Mouse (Mus musculus) heart, embryonic 11.5 days (tissue): ENCODE data around the gene Cacna1e. TPM values are rescaled to one million over a fixed set of nuclear protein-coding genes. Genes with fewer than 3 reads are reported as not detected.

ENCODE experiments used
- ATAC-seq: fragments of 200-750 bp; cut with Nextera tagmentation; replicated peaks from 2 replicates; pipeline ENCODE4 v1.8.0; 2017; ENCODE audit warnings: moderate library complexity; ENCODE audit not compliant: insufficient number of reproducible peaks, low FRiP score, low TSS enrichment
- H3K27ac ChIP-seq: fragments of 300-500 bp; sonication (generic); 2 replicates; pipeline ENCODE4 v1.5.1; 2014; ENCODE audit warnings: mild to moderate bottlenecking, low read depth, low read length
- H3K27me3 ChIP-seq: fragments of 300-500 bp; sonication (generic); 2 replicates; pipeline ENCODE4 v1.6.1; 2014; ENCODE audit warnings: mild to moderate bottlenecking, low read length, mixed read lengths; ENCODE audit not compliant: control insufficient read depth, insufficient read depth
- H3K36me3 ChIP-seq: fragments of 300-500 bp; sonication (generic); 2 replicates; pipeline ENCODE4 v1.6.1; 2014; ENCODE audit warnings: mild to moderate bottlenecking, low read length, moderate library complexity, mixed read lengths; ENCODE audit not compliant: control insufficient read depth, insufficient read depth
- H3K4me1 ChIP-seq: fragments of 300-500 bp; sonication (generic); 2 replicates; pipeline ENCODE4 v1.6.1; 2014; ENCODE audit warnings: low read length; ENCODE audit not compliant: control insufficient read depth, insufficient read depth
- H3K4me2 ChIP-seq: fragments of 300-500 bp; sonication (generic); 2 replicates; pipeline ENCODE4 v1.6.1; 2014; ENCODE audit warnings: mild to moderate bottlenecking, moderate library complexity
- H3K4me3 ChIP-seq: fragments of 300-500 bp; sonication (generic); 2 replicates; pipeline ENCODE4 v1.5.1; 2014; ENCODE audit warnings: low read depth, low read length
- H3K9ac ChIP-seq: fragments of 300-500 bp; sonication (generic); 2 replicates; pipeline ENCODE4 v1.6.1; 2014; ENCODE audit warnings: mild to moderate bottlenecking, low read depth, low read length, moderate library complexity
- H3K9me3 ChIP-seq: fragments of 300-500 bp; sonication (generic); replicated peaks from 2 replicates; pipeline ENCODE4 v1.6.1; 2016; ENCODE audit warnings: low read length; ENCODE audit not compliant: control insufficient read depth
- WGBS: fragments of 180-500 bp; shearing (Covaris S2); extraction: QIAGEN DNeasy Blood & Tissue Kit; methylation state at CpG from one replicate; pipeline ENCODE4 v1.1.7; 2014; ENCODE audit not compliant: insufficient replicate concordance; 5-methylcytosine and 5-hydroxymethylcytosine counted together
- polyA plus RNA-seq: library from polyadenylated mRNA; unstranded; fragments of >200 nt; fragmentation: Nextera tagmentation; extraction: Ambion mirVana; gene quantifications from 2 replicates; pipeline ENCODE4 v1.2.1, GENCODE M21; 2014

The Cacna1e gene
- polyA plus RNA-seq, 1 experiment from 2014 or later, result 0.66 TPM

- ATAC-seq, result no peak
- WGBS, result 78% methylated on average over 4 of the region's 4 CpGs
- no peaks in the 10 kb centered on the region for H3K9me3 ChIP-seq
These were observed 176.6 kb downstream of the Cacna1e start for GRCm38 (mm10) chr1:154707584-154708290.

GRCm38 (mm10) chr1:154706974-154707373, 177.3 kb downstream of the Cacna1e start:
- Histone ChIP-seq H3K4me3 (no peak overlapping the region), H3K4me1 (no peaks in the 10 kb centered on the region), H3K4me2 (no peak overlapping the region), H3K27ac (no peak overlapping the region), H3K36me3 (no peaks in the 10 kb centered on the region), H3K9me3 (no peaks in the 10 kb centered on the region), H3K9ac (no peak overlapping the region), H3K27me3 (no peaks in the 10 kb centered on the region)
- no peak for ATAC-seq
- WGBS, result 75% methylated on average over 8 of the region's 8 CpGs

More at GRCm38 (mm10) chr1:154707584-154708290, 176.6 kb downstream of the Cacna1e start:
- no peak overlapping the region for H3K4me3 ChIP-seq
- H3K27me3 ChIP-seq, result no peaks in the 10 kb centered on the region
- H3K27ac ChIP-seq, result no peak overlapping the region
- no peak overlapping the region for H3K9ac ChIP-seq
- H3K36me3 ChIP-seq, result no peaks in the 10 kb centered on the region
- no peaks in the 10 kb centered on the region for H3K4me1 ChIP-seq
- no peak overlapping the region for H3K4me2 ChIP-seq

GRCm38 (mm10) chr1:154705882-154706565, 178.3 kb downstream of the Cacna1e start:
- Histone ChIP-seq H3K9ac (no peak overlapping the region), H3K9me3 (no peaks in the 10 kb centered on the region), H3K4me3 (no peak overlapping the region), H3K27me3 (no peaks in the 10 kb centered on the region), H3K27ac (no peak overlapping the region), H3K4me1 (no peaks in the 10 kb centered on the region), H3K36me3 (no peaks in the 10 kb centered on the region), H3K4me2 (no peak overlapping the region)
- no peak for ATAC-seq
- WGBS, result 80% methylated on average over 7 of the region's 7 CpGs

- Histone ChIP-seq H3K9ac (no peak overlapping the region), H3K4me3 (no peak overlapping the region), H3K27me3 (no peaks in the 10 kb centered on the region), H3K4me2 (no peak overlapping the region), H3K36me3 (no peaks in the 10 kb centered on the region), H3K4me1 (no peaks in the 10 kb centered on the region), H3K9me3 (no peaks in the 10 kb centered on the region), H3K27ac (no peak overlapping the region)
- no peak for ATAC-seq
- WGBS, result 63% methylated on average over 11 of the region's 11 CpGs
These were observed 179.6 kb downstream of the Cacna1e start for GRCm38 (mm10) chr1:154704558-154705185.

- WGBS, result 80% methylated on average over 2 of the region's 2 CpGs
- H3K36me3 ChIP-seq, result no peaks in the 10 kb centered on the region
These were observed 181.7 kb downstream of the Cacna1e start for GRCm38 (mm10) chr1:154702623-154703022.

GRCm38 (mm10) chr1:154688876-154689665, 195.2 kb downstream of the Cacna1e start:
- Histone ChIP-seq H3K4me2 (peak overlapping the region; percentile 34), H3K4me1 (peaks cover 8% of the 10 kb centered on the region; the same call in 1 of the 2 replicates)

More at GRCm38 (mm10) chr1:154702623-154703022, 181.7 kb downstream of the Cacna1e start:
- Histone ChIP-seq H3K9me3 (no peaks in the 10 kb centered on the region), H3K4me3 (no peak overlapping the region), H3K4me1 (no peaks in the 10 kb centered on the region), H3K27ac (no peak overlapping the region), H3K4me2 (no peak overlapping the region), H3K27me3 (no peaks in the 10 kb centered on the region), H3K9ac (no peak overlapping the region)
- no peak for ATAC-seq

GRCm38 (mm10) chr1:154686861-154687260, 197.4 kb downstream of the Cacna1e start:
- Histone ChIP-seq H3K9ac (no peak overlapping the region), H3K9me3 (no peaks in the 10 kb centered on the region), H3K4me1 (peaks cover 8% of the 10 kb centered on the region; the same call in 1 of the 2 replicates), H3K27me3 (no peaks in the 10 kb centered on the region), H3K4me2 (no peak overlapping the region), H3K27ac (no peak overlapping the region), H3K36me3 (no peaks in the 10 kb centered on the region), H3K4me3 (no peak overlapping the region)
- WGBS, result 65% methylated on average over 6 of the region's 6 CpGs
- ATAC-seq, result no peak

More at GRCm38 (mm10) chr1:154688876-154689665, 195.2 kb downstream of the Cacna1e start:
- Histone ChIP-seq H3K9me3 (no peaks in the 10 kb centered on the region), H3K4me3 (no peak overlapping the region; the same call in 1 of the 2 replicates), H3K9ac (no peak overlapping the region), H3K27ac (no peak overlapping the region), H3K36me3 (no peaks in the 10 kb centered on the region), H3K27me3 (no peaks in the 10 kb centered on the region)
- WGBS, result 32% methylated on average over 14 of the region's 14 CpGs
- no peak for ATAC-seq

- ATAC-seq, result no peak
- WGBS, result 88% methylated on average over 1 of the region's 1 CpGs
- no peak overlapping the region for H3K4me3 ChIP-seq
- no peak overlapping the region for H3K27ac ChIP-seq
- H3K4me1 ChIP-seq, result peaks cover 5% of the 10 kb centered on the region; the same call in 1 of the 2 replicates
- H3K27me3 ChIP-seq, result no peaks in the 10 kb centered on the region
- H3K36me3 ChIP-seq, result no peaks in the 10 kb centered on the region
- no peak overlapping the region for H3K9ac ChIP-seq
- H3K4me2 ChIP-seq, result no peak overlapping the region
- no peaks in the 10 kb centered on the region for H3K9me3 ChIP-seq
These were observed 200.7 kb downstream of the Cacna1e start for GRCm38 (mm10) chr1:154683477-154684106.
